Mouse (Mus musculus) right cerebral cortex, adult 2 months (tissue): ENCODE measurements around the gene Angpt4.

Experiments
- DNase-seq, 2 experiments: peaks; one replicate each; pipeline ENCODE4 v3.0.0; 2021 to 2022; ENCODE audit warnings: low spot score in 2 of 2

Angpt4 gene

GRCm38 (mm10) chr2:151982476-151982875 lies 71.5 kb downstream of the Angpt4 start:
- no peak for DNase-seq

DNA sequence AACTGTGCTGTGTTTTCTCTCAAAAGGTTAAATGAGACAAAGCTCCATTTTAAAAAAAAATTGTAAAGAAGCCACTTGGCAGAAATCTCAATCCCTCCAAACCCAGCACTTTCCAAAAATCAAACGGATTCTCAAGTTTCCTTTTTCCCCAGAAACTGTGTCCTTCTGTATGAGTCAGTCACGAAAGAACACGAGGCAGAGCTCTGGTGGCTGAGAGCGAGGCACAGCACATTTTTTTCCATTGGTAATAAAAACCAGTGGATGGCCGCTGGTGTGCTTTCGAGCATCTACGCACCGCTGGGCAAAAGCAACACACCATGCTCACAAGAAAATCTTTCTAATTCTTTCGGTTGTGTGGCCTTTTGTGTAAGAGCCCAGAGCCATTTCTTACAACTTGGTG lies 73.0 kb downstream of the Angpt4 start:
- DNase-seq: no peak

GRCm38 (mm10) chr2:151985426-151986172 lies 74.6 kb downstream of the Angpt4 start:
- DNase-seq: no peak

DNA sequence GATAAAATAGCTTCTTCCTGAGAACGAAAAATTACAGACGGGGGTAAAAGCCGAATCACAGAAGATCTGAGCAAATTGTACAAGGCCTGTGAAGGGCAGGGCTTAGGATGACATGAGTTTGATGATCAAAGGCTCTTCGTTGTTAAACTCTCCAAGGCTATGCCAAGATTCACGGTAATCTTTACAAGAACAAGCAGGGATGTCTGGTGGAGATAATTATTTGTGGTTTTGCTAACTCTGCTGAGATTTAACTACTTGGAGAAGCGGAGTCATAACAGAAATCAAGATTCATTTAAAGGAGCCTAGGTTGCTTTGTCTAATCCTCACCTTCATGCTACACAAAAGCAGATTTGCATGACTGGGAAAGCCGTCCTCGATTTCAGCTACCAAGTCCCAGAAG lies 75.9 kb downstream of the Angpt4 start:
- no peak for DNase-seq

DNA sequence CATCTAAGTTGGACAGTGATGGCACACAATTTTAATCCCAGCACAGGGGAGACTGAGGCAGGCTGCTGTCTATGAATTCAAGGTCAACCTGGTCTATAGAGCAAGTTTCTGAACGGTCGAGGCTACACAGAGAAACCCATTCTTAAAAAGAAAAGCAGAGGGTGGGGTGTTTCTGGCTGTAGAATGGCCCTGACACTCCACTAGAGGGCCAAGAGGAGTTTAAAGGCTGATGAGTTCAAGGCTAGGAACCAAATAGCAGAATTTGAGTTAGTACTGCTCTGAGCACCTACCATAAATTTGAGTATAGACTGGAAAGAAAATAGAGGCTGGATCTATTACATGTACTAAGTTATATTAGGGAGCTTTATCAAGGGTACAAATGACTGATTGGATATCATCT lies 78.0 kb downstream of the Angpt4 start:
- DNase-seq: no peak

DNA sequence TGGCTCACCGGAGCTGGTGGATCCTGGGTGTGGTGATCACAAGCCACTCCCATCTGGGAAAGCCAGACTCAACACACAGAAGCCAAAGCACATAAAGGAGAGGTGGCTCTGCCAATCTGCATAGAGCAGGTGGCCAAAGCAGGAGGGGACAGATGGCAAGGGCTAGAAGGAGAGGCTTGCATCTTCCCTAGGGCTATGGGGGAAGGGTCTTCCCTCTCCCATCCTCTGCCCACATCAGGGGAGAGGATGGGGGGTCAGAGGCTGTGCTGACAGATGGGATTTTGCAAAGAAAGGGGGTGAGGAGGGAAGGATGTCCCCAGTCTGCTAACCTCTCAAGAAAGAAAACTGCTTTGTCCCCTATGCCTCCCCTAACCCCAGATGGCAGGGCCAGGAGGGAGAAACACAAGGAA lies 80.0 kb downstream of the Angpt4 start:
- no peak for DNase-seq

DNA sequence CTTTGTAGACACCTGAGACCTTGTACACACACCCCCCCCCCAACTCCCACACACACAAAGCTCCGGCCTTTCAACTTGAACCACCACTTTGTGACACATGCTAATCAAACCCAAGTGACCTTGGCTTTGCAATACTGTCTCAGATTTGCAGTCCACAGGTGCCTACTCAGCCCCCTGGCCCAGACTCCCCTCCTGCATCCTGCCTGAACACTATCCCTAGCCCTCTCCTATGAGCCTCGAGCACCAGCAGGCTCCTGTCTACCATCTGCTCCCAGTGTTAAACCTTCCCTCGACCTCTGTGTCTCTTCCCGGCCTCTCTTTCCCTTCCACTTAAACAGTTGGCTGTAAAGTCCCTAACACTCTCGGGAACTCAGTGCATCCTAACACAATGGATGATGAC lies 80.4 kb downstream of the Angpt4 start:
- DNase-seq: no peak

GRCm38 (mm10) chr2:151994350-151995122 lies 83.5 kb downstream of the Angpt4 start:
- peak; percentile 75 to 85 for DNase-seq
